Mouse (Mus musculus): ENCODE results near the gene Rbm5. TPM values are rescaled to one million over a fixed set of nuclear protein-coding genes. Genes with fewer than 3 reads are reported as not detected.

Gene Rbm5
- polyA plus RNA-seq, 1 experiment from 2014 or later = 184 TPM

- Histone ChIP-seq H3K27ac (replicated peaks; ENCODE audit: low read depth, low read length) (no peak overlapping the region), H3K4me2 (ENCODE audit: low read depth, low read length) (no peak overlapping the region), H3K36me3 (replicated peaks; ENCODE audit: control insufficient read depth, insufficient read depth, low read depth, low read length) (peaks cover 5% of the 10 kb centered on the region), H3K4me3 (ENCODE audit: low read depth, low read length) (no peak overlapping the region), H3K9ac (replicated peaks; ENCODE audit: low read length) (no peak overlapping the region), H3K27me3 (ENCODE audit: control insufficient read depth, insufficient read depth, low read length) (no peaks in the 10 kb centered on the region), H3K4me1 (ENCODE audit: control insufficient read depth, insufficient read depth, low read length) (peaks cover 42% of the 10 kb centered on the region), H3K9me3 (replicated peaks; ENCODE audit: control insufficient read depth, low read length) (no peaks in the 10 kb centered on the region)
- no peak for DNase-seq (ENCODE audit: low spot score)
- ATAC-seq (replicated peaks; ENCODE audit: insufficient number of reproducible peaks, low FRiP score, low TSS enrichment, low read depth) = no peak
- WGBS = 64% methylated on average over 14 of the region's 14 CpGs
Observed at GRCm38 (mm10) chr9:107703337-107704122, 67.3 kb downstream of the Rbm5 start.

- no peak overlapping the region for H3K4me3 ChIP-seq (ENCODE audit: low read depth, low read length)
- 0 out of 2 replicates have a peak overlapping the region, but pooled peaks have one; percentile 25 for H3K9ac ChIP-seq (replicated peaks; ENCODE audit: low read length)
- WGBS = 78% methylated on average over 3 of the region's 3 CpGs
- no peak for ATAC-seq (replicated peaks; ENCODE audit: insufficient number of reproducible peaks, low FRiP score, low TSS enrichment, low read depth)
- H3K27me3 ChIP-seq (ENCODE audit: control insufficient read depth, insufficient read depth, low read length) = no peaks in the 10 kb centered on the region
- DNase-seq (ENCODE audit: low spot score) = no peak
- H3K27ac ChIP-seq (replicated peaks; ENCODE audit: low read depth, low read length) = 0 out of 2 replicates have a peak overlapping the region, but pooled peaks have one; percentile 28
- H3K4me2 ChIP-seq (ENCODE audit: low read depth, low read length) = no peak overlapping the region
- H3K36me3 ChIP-seq (replicated peaks; ENCODE audit: control insufficient read depth, insufficient read depth, low read depth, low read length) = peaks cover 5% of the 10 kb centered on the region
- peaks cover 47% of the 10 kb centered on the region for H3K4me1 ChIP-seq (ENCODE audit: control insufficient read depth, insufficient read depth, low read length)
- H3K9me3 ChIP-seq (replicated peaks; ENCODE audit: control insufficient read depth, low read length) = no peaks in the 10 kb centered on the region
Observed at GRCm38 (mm10) chr9:107702606-107703185, 68.1 kb downstream of the Rbm5 start.

- Histone ChIP-seq H3K27me3 (ENCODE audit: control insufficient read depth, insufficient read depth, low read length) (no peaks in the 10 kb centered on the region), H3K36me3 (replicated peaks; ENCODE audit: control insufficient read depth, insufficient read depth, low read depth, low read length) (peaks cover 5% of the 10 kb centered on the region), H3K4me3 (ENCODE audit: low read depth, low read length) (no peak overlapping the region), H3K4me2 (ENCODE audit: low read depth, low read length) (no peak overlapping the region), H3K27ac (replicated peaks; ENCODE audit: low read depth, low read length) (no peak overlapping the region), H3K9me3 (replicated peaks; ENCODE audit: control insufficient read depth, low read length) (no peaks in the 10 kb centered on the region), H3K4me1 (ENCODE audit: control insufficient read depth, insufficient read depth, low read length) (peaks cover 50% of the 10 kb centered on the region), H3K9ac (replicated peaks; ENCODE audit: low read length) (no peak overlapping the region)
- ATAC-seq (replicated peaks; ENCODE audit: insufficient number of reproducible peaks, low FRiP score, low TSS enrichment, low read depth) = no peak
- no peak for DNase-seq (ENCODE audit: low spot score)
- 81% methylated on average over 12 of the region's 12 CpGs for WGBS
Observed at GRCm38 (mm10) chr9:107701594-107701993, 69.2 kb downstream of the Rbm5 start.

GRCm38 (mm10) chr9:107700114-107700571, 70.7 kb downstream of the Rbm5 start:
- H3K27me3 ChIP-seq (ENCODE audit: control insufficient read depth, insufficient read depth, low read length) = no peaks in the 10 kb centered on the region
- peaks cover 44% of the 10 kb centered on the region for H3K4me1 ChIP-seq (ENCODE audit: control insufficient read depth, insufficient read depth, low read length)
- 24% methylated on average over 6 of the region's 6 CpGs for WGBS
- peak overlapping the region; percentile 30 for H3K4me2 ChIP-seq (ENCODE audit: low read depth, low read length)
- peak overlapping the region; percentile 10; the same call in 1 of the 2 replicates for H3K9ac ChIP-seq (replicated peaks; ENCODE audit: low read length)
- peak overlapping the region; percentile 70 for H3K27ac ChIP-seq (replicated peaks; ENCODE audit: low read depth, low read length)
- ATAC-seq (replicated peaks; ENCODE audit: insufficient number of reproducible peaks, low FRiP score, low TSS enrichment, low read depth) (no peak), DNase-seq (ENCODE audit: low spot score) (no peak)
- H3K4me3 ChIP-seq (ENCODE audit: low read depth, low read length) = no peak overlapping the region
- H3K36me3 ChIP-seq (replicated peaks; ENCODE audit: control insufficient read depth, insufficient read depth, low read depth, low read length) = peaks cover 2% of the 10 kb centered on the region
- no peaks in the 10 kb centered on the region for H3K9me3 ChIP-seq (replicated peaks; ENCODE audit: control insufficient read depth, low read length)

GRCm38 (mm10) chr9:107699376-107699980, 71.3 kb downstream of the Rbm5 start:
- Histone ChIP-seq H3K4me1 (ENCODE audit: control insufficient read depth, insufficient read depth, low read length) (peaks cover 44% of the 10 kb centered on the region), H3K4me3 (ENCODE audit: low read depth, low read length) (no peak overlapping the region), H3K4me2 (ENCODE audit: low read depth, low read length) (peak overlapping the region; percentile 30), H3K36me3 (replicated peaks; ENCODE audit: control insufficient read depth, insufficient read depth, low read depth, low read length) (no peaks in the 10 kb centered on the region; the same call in 1 of the 2 replicates), H3K27ac (replicated peaks; ENCODE audit: low read depth, low read length) (peak overlapping the region; percentile 70), H3K9ac (replicated peaks; ENCODE audit: low read length) (peak overlapping the region; percentile 7; the same call in 1 of the 2 replicates), H3K9me3 (replicated peaks; ENCODE audit: control insufficient read depth, low read length) (no peaks in the 10 kb centered on the region), H3K27me3 (ENCODE audit: control insufficient read depth, insufficient read depth, low read length) (no peaks in the 10 kb centered on the region)
- WGBS = 1% methylated on average over 9 of the region's 9 CpGs
- ATAC-seq (replicated peaks; ENCODE audit: insufficient number of reproducible peaks, low FRiP score, low TSS enrichment, low read depth) = no peak
- DNase-seq (ENCODE audit: low spot score) = peak; percentile 62

GRCm38 (mm10) chr9:107698611-107699190, 72.1 kb downstream of the Rbm5 start:
- peaks cover 39% of the 10 kb centered on the region for H3K4me1 ChIP-seq (ENCODE audit: control insufficient read depth, insufficient read depth, low read length)
- no peaks in the 10 kb centered on the region for H3K9me3 ChIP-seq (replicated peaks; ENCODE audit: control insufficient read depth, low read length)
- no peaks in the 10 kb centered on the region; the same call in 1 of the 2 replicates for H3K36me3 ChIP-seq (replicated peaks; ENCODE audit: control insufficient read depth, insufficient read depth, low read depth, low read length)
- H3K4me2 ChIP-seq (ENCODE audit: low read depth, low read length) = peak overlapping the region; percentile 30
- DNase-seq (ENCODE audit: low spot score) (peak; percentile 21), ATAC-seq (replicated peaks; ENCODE audit: insufficient number of reproducible peaks, low FRiP score, low TSS enrichment, low read depth) (no peak)
- WGBS = 13% methylated on average over 14 of the region's 14 CpGs
- peak overlapping the region; percentile 25 for H3K9ac ChIP-seq (replicated peaks; ENCODE audit: low read length)
- H3K4me3 ChIP-seq (ENCODE audit: low read depth, low read length) = 0 out of 2 replicates have a peak overlapping the region, but pooled peaks have one; percentile 7
- H3K27ac ChIP-seq (replicated peaks; ENCODE audit: low read depth, low read length) = peak overlapping the region; percentile 48; the same call in 1 of the 2 replicates
- H3K27me3 ChIP-seq (ENCODE audit: control insufficient read depth, insufficient read depth, low read length) = no peaks in the 10 kb centered on the region

GRCm38 (mm10) chr9:107697811-107698521, 72.8 kb downstream of the Rbm5 start:
- no peak overlapping the region for H3K4me3 ChIP-seq (ENCODE audit: low read depth, low read length)
- 14% methylated on average over 14 of the region's 14 CpGs for WGBS
- peaks cover 39% of the 10 kb centered on the region for H3K4me1 ChIP-seq (ENCODE audit: control insufficient read depth, insufficient read depth, low read length)
- no peak overlapping the region for H3K9ac ChIP-seq (replicated peaks; ENCODE audit: low read length)
- no peak overlapping the region for H3K4me2 ChIP-seq (ENCODE audit: low read depth, low read length)
- H3K27ac ChIP-seq (replicated peaks; ENCODE audit: low read depth, low read length) = no peak overlapping the region
- ATAC-seq (replicated peaks; ENCODE audit: insufficient number of reproducible peaks, low FRiP score, low TSS enrichment, low read depth) (no peak), DNase-seq (ENCODE audit: low spot score) (peak; percentile 14)
- no peaks in the 10 kb centered on the region for H3K27me3 ChIP-seq (ENCODE audit: control insufficient read depth, insufficient read depth, low read length)
- no peaks in the 10 kb centered on the region; the same call in 1 of the 2 replicates for H3K36me3 ChIP-seq (replicated peaks; ENCODE audit: control insufficient read depth, insufficient read depth, low read depth, low read length)
- H3K9me3 ChIP-seq (replicated peaks; ENCODE audit: control insufficient read depth, low read length) = no peaks in the 10 kb centered on the region

All from embryonic facial prominence, embryonic 11.5 days (tissue).